Mouse (Mus musculus) E14TG2a.4 (cell line): ENCODE measurements around the gene Klrb1c.

Experiments
- CTCF ChIP-seq: conservative IDR thresholded peaks from 2 replicates; pipeline ENCODE4 v1.5.1; 2014; ENCODE audit warnings: low read length
- NANOG ChIP-seq: IDR thresholded peaks from 2 replicates; pipeline ENCODE4 v1.6.1; 2014; ENCODE audit warnings: borderline replicate concordance, low read length, mixed read lengths
- POU5F1 ChIP-seq: IDR thresholded peaks from 2 replicates; pipeline ENCODE4 v1.6.1; 2014; ENCODE audit warnings: low read length, borderline replicate concordance

- TF ChIP-seq CTCF (no peak; the same call in 1 of the 2 replicates), POU5F1 (no peak), NANOG (no peak)
Observed at GRCm38 (mm10) chr6:128799896-128800270, 10.9 kb upstream of the Klrb1c start.
